Mouse (Mus musculus): ENCODE data around the gene Clptm1.

DNA sequence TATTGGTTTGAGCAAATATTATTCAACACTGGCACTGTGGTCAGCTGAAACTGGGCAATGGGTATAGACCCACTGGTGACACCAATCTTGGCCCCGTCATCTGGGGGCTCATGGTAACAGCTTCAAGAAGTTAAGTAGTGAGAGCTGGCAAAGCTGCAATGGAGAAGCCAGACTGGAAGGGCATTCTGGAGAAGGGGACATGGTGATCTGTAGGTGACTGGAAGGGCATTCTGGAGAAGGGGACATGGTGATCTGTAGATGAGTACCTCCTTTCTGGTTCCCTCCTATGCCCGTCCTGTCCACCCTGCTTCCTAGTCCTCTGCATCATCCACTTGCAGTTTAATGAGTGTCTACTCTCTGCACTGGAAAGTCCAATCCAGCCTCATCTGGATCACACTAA lies 23.8 kb upstream of the Clptm1 start:
- no peak for TF ChIP-seq POLR2A (IDR thresholded peaks at IDR 0.05; ENCODE audit: insufficient read depth, low read depth, low read length)
- no peak for TF ChIP-seq EP300 (IDR thresholded peaks at IDR 0.05; ENCODE audit: insufficient read depth, low read depth, low read length)
- no peak for TF ChIP-seq CTCF (IDR thresholded peaks at IDR 0.05)
